Comparison of ENCODE assay signal across 8 mouse cellular contexts in genomic region chr1:79711147-79712126, GRCm38 (mm10). TPM values are rescaled to one million over a fixed set of nuclear protein-coding genes. Genes with fewer than 3 reads are reported as not detected.
DNase-seq lines count a peak whose midpoint lies in the region; ATAC-seq lines count a peak whose summit lies in the region.

No protein-coding gene starts in this region.

- peaks cover 36% of the 10 kb centered on the region for H3K36me3 ChIP-seq in embryonic facial prominence, embryonic 13.5 days
- H3K36me3 ChIP-seq in embryonic facial prominence, embryonic 10.5 days (replicated peaks), result peaks cover 22% of the 10 kb centered on the region
- H3K36me3 ChIP-seq in midbrain, embryonic 11.5 days (ENCODE audit: control insufficient read depth, insufficient read depth, low read length), result no peaks in the 10 kb centered on the region
- peaks cover 47% of the 10 kb centered on the region for H3K36me3 ChIP-seq in midbrain, embryonic 13.5 days
- no peaks in the 10 kb centered on the region for H3K36me3 ChIP-seq in stomach, embryonic 16.5 days (ENCODE audit: control insufficient read depth, insufficient read depth, low read length)

- no peak overlapping the region for H3K9ac ChIP-seq in embryonic facial prominence, embryonic 13.5 days
- H3K9ac ChIP-seq in midbrain, embryonic 11.5 days (ENCODE audit: low read length), result no peak overlapping the region
- H3K9ac ChIP-seq in midbrain, embryonic 13.5 days (replicated peaks), result no peak overlapping the region
- H3K9ac ChIP-seq in stomach, embryonic 16.5 days (ENCODE audit: low read length), result no peak overlapping the region

- 69% methylated on average over 18 of the region's 18 CpGs for WGBS in embryonic facial prominence, embryonic 13.5 days
- 81% methylated on average over 18 of the region's 18 CpGs for WGBS in embryonic facial prominence, embryonic 10.5 days
- 89% methylated on average over 18 of the region's 18 CpGs for WGBS in midbrain, embryonic 11.5 days
- WGBS in midbrain, embryonic 13.5 days, result 87% methylated on average over 18 of the region's 18 CpGs
- WGBS in stomach, embryonic 16.5 days, result 70% methylated on average over 18 of the region's 18 CpGs

- peak overlapping the region; percentile 65 for H3K27ac ChIP-seq in embryonic facial prominence, embryonic 13.5 days
- H3K27ac ChIP-seq in embryonic facial prominence, embryonic 10.5 days (replicated peaks), result no peak overlapping the region
- no peak overlapping the region for H3K27ac ChIP-seq in midbrain, embryonic 11.5 days (ENCODE audit: low read depth, low read length)
- H3K27ac ChIP-seq in midbrain, embryonic 13.5 days, result no peak overlapping the region; the same call in 1 of the 2 replicates
- H3K27ac ChIP-seq in stomach, embryonic 16.5 days (ENCODE audit: low read length), result peak overlapping the region; percentile 60

- H3K4me1 ChIP-seq in embryonic facial prominence, embryonic 13.5 days, result peaks cover 11% of the 10 kb centered on the region; the same call in 1 of the 2 replicates
- H3K4me1 ChIP-seq in embryonic facial prominence, embryonic 10.5 days, result 0 out of 2 replicates have a peak, but pooled peaks cover 3% of the 10 kb centered on the region
- H3K4me1 ChIP-seq in midbrain, embryonic 11.5 days (ENCODE audit: control insufficient read depth, insufficient read depth, low read length), result no peaks in the 10 kb centered on the region
- peaks cover 10% of the 10 kb centered on the region for H3K4me1 ChIP-seq in midbrain, embryonic 13.5 days (replicated peaks)
- H3K4me1 ChIP-seq in stomach, embryonic 16.5 days (ENCODE audit: control insufficient read depth, insufficient read depth, low read length), result 0 out of 2 replicates have a peak, but pooled peaks cover 4% of the 10 kb centered on the region

- ATAC-seq in embryonic facial prominence, embryonic 13.5 days (ENCODE audit: insufficient number of reproducible peaks, insufficient read depth, low FRiP score, low TSS enrichment, low read depth), result no peak
- no peak for ATAC-seq in midbrain, embryonic 11.5 days (ENCODE audit: low FRiP score)
- no peak for ATAC-seq in midbrain, embryonic 13.5 days
- no peak for ATAC-seq in stomach, embryonic 16.5 days (ENCODE audit: insufficient read depth, low FRiP score)
- ATAC-seq in erythroblast, adult 5-6 weeks (replicated peaks; ENCODE audit: low FRiP score, poor library complexity, severe bottlenecking), result no peak

- no peaks in the 10 kb centered on the region for H3K9me3 ChIP-seq in embryonic facial prominence, embryonic 13.5 days
- H3K9me3 ChIP-seq in embryonic facial prominence, embryonic 10.5 days, result no peaks in the 10 kb centered on the region
- no peaks in the 10 kb centered on the region for H3K9me3 ChIP-seq in midbrain, embryonic 11.5 days (ENCODE audit: control insufficient read depth, low read length)
- no peaks in the 10 kb centered on the region for H3K9me3 ChIP-seq in midbrain, embryonic 13.5 days
- no peaks in the 10 kb centered on the region for H3K9me3 ChIP-seq in stomach, embryonic 16.5 days (replicated peaks; ENCODE audit: control insufficient read depth, low read length)

- no peaks in the 10 kb centered on the region for H3K27me3 ChIP-seq in embryonic facial prominence, embryonic 13.5 days
- H3K27me3 ChIP-seq in embryonic facial prominence, embryonic 10.5 days (replicated peaks; ENCODE audit: low read depth, poor library complexity, severe bottlenecking), result no peaks in the 10 kb centered on the region
- no peaks in the 10 kb centered on the region for H3K27me3 ChIP-seq in midbrain, embryonic 11.5 days (ENCODE audit: control insufficient read depth, insufficient read depth, low read length)
- H3K27me3 ChIP-seq in midbrain, embryonic 13.5 days, result no peaks in the 10 kb centered on the region
- no peaks in the 10 kb centered on the region for H3K27me3 ChIP-seq in stomach, embryonic 16.5 days (ENCODE audit: control insufficient read depth, insufficient read depth, low read length)

- H3K4me2 ChIP-seq in embryonic facial prominence, embryonic 13.5 days, result no peak overlapping the region
- no peak overlapping the region for H3K4me2 ChIP-seq in midbrain, embryonic 11.5 days
- H3K4me2 ChIP-seq in midbrain, embryonic 13.5 days (replicated peaks), result no peak overlapping the region
- H3K4me2 ChIP-seq in stomach, embryonic 16.5 days (ENCODE audit: low read depth, low read length), result no peak overlapping the region

- no peak for DNase-seq in embryonic facial prominence, embryonic 10.5 days (ENCODE audit: low spot score)
- peak; percentile 44 for DNase-seq in midbrain, embryonic 11.5 days (ENCODE audit: low spot score, missing footprints)
- DNase-seq in kidney, postnatal 36 days, result peak; percentile 29 to 51
- DNase-seq in layer of hippocampus, adult 9-11 months, result no peak

- H3K4me3 ChIP-seq in embryonic facial prominence, embryonic 13.5 days, result no peak overlapping the region
- H3K4me3 ChIP-seq in embryonic facial prominence, embryonic 10.5 days, result no peak overlapping the region
- H3K4me3 ChIP-seq in midbrain, embryonic 11.5 days (ENCODE audit: low read depth, low read length), result no peak overlapping the region
- no peak overlapping the region for H3K4me3 ChIP-seq in midbrain, embryonic 13.5 days (replicated peaks)
- no peak overlapping the region for H3K4me3 ChIP-seq in stomach, embryonic 16.5 days (replicated peaks; ENCODE audit: low read length)

RNA-seq across cellular contexts. Expression of gene Ap1s3, which starts 39.7 kb away (rescaled TPM):
- polyA plus RNA-seq in embryonic facial prominence, embryonic 13.5 days (2015; fragmentation: Nextera tagmentation; extraction: Ambion mirVana), result 0.51 and 1.3 TPM in 2 replicates
- 0.24 and 0.41 TPM in 2 replicates for polyA plus RNA-seq in embryonic facial prominence, embryonic 10.5 days (2016; fragmentation: Nextera tagmentation; extraction: Ambion mirVana)
- 0.04 and 0.06 TPM in 2 replicates for polyA plus RNA-seq in midbrain, embryonic 11.5 days (2014; fragmentation: Nextera tagmentation; extraction: Ambion mirVana)
- polyA plus RNA-seq in midbrain, embryonic 13.5 days (2015; fragmentation: Nextera tagmentation; extraction: Ambion mirVana), result 0.15 TPM in 1 of 2 replicates, not detected in the other
- polyA plus RNA-seq in stomach, embryonic 16.5 days (2015; fragmentation: Nextera tagmentation; extraction: Ambion mirVana), result 0.43 and 0.54 TPM in 2 replicates
- total RNA-seq in erythroblast, adult 5-6 weeks (2015; ENCODE audit: low replicate concordance), result 0.58 and 3.1 TPM in 2 replicates
- 2.8 and 4.2 TPM in 2 replicates for total RNA-seq in erythroblast, adult 5-6 weeks (2017; ENCODE audit: low replicate concordance)

Comparison
In these comparisons a context has a peak if more than half of its experiments do, and no peak if none do; other contexts are left out.
1. H3K27ac ChIP-seq: peak in embryonic facial prominence, embryonic 13.5 days (single experiment) and stomach, embryonic 16.5 days (single experiment); none in embryonic facial prominence, embryonic 10.5 days (single experiment), midbrain, embryonic 11.5 days (single experiment) and midbrain, embryonic 13.5 days (single experiment).
2. DNase-seq: peak in midbrain, embryonic 11.5 days (single experiment) and kidney, postnatal 36 days (2 of 2); none in embryonic facial prominence, embryonic 10.5 days (single experiment) and layer of hippocampus, adult 9-11 months (single experiment).